Mouse (Mus musculus): ENCODE results near the gene Pfkfb4. TPM values are rescaled to one million over a fixed set of nuclear protein-coding genes. Genes with fewer than 3 reads are reported as not detected.

Pfkfb4 gene
- polyA plus RNA-seq, 1 experiment from 2014 or later, result 22.8 TPM

DNA sequence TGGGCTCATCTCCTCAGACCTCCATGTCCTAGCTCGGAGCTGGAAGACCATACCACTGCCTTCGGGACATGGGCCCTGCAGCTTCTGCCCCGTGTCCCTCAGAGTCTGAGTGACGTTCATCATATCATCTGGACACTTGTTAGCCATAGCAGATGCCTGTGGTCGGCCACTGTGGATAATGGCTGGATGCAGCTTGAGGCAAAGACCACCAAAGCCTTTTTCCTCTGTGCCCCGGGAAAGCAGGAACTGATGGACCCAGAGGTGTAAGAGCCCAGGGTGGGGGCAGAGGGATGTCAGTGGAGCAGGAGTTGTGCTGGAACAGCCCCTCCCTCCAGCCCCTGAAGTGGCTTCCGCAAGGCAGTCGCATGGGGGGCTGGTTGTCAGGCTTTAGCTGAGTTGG, 40.1 kb downstream of the Pfkfb4 start:
- ATAC-seq (no peak), DNase-seq (ENCODE audit: low spot score) (no peak)
- no peak overlapping the region for H3K4me3 ChIP-seq (ENCODE audit: low read depth, low read length)
- H3K4me2 ChIP-seq (replicated peaks; ENCODE audit: low read depth, low read length), result no peak overlapping the region
- TF ChIP-seq CTCF (IDR thresholded peaks at IDR 0.05) (no peak), EP300 (IDR thresholded peaks at IDR 0.05) (no peak)
- H3K9ac ChIP-seq (replicated peaks; ENCODE audit: low read depth), result no peak overlapping the region
- H3K4me1 ChIP-seq (ENCODE audit: insufficient read depth, low read depth, low read length), result no peaks in the 10 kb centered on the region
- WGBS, result 78% methylated on average over 8 of the region's 8 CpGs
- no peaks in the 10 kb centered on the region for H3K36me3 ChIP-seq (ENCODE audit: insufficient read depth, low read length)
- H3K9me3 ChIP-seq (ENCODE audit: low read length), result no peaks in the 10 kb centered on the region
- no peaks in the 10 kb centered on the region for H3K27me3 ChIP-seq (replicated peaks; ENCODE audit: insufficient read depth, low read length)
- H3K27ac ChIP-seq (ENCODE audit: low read length), result no peak overlapping the region

DNA sequence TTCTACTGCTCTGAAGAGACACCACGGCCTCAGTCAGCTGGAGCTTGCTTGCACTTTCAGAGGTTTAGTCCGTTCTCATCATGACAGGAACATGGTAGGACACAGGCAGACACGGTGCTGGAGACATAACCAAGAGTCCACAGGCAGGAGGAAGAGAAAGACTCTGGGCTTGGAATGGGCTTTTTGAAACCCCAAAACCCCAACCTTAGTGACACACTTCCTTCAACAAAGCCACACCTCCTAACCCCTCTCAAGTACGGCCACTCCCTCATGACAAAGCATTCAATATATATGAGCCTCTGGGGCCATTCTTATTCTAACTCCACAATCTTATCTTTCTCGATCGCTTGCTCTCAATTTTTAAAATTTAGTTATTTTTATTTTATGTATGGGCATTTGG, 40.9 kb downstream of the Pfkfb4 start:
- WGBS, result 83% methylated on average over 6 of the region's 6 CpGs
- no peak overlapping the region for H3K4me3 ChIP-seq (ENCODE audit: low read depth, low read length)
- no peaks in the 10 kb centered on the region for H3K27me3 ChIP-seq (replicated peaks; ENCODE audit: insufficient read depth, low read length)
- H3K36me3 ChIP-seq (ENCODE audit: insufficient read depth, low read length), result no peaks in the 10 kb centered on the region
- no peak overlapping the region for H3K9ac ChIP-seq (replicated peaks; ENCODE audit: low read depth)
- H3K9me3 ChIP-seq (ENCODE audit: low read length), result no peaks in the 10 kb centered on the region
- DNase-seq (ENCODE audit: low spot score), result no peak
- no peak for TF ChIP-seq EP300 (IDR thresholded peaks at IDR 0.05)
- H3K4me1 ChIP-seq (ENCODE audit: insufficient read depth, low read depth, low read length), result no peaks in the 10 kb centered on the region
- no peak for ATAC-seq
- H3K4me2 ChIP-seq (replicated peaks; ENCODE audit: low read depth, low read length), result no peak overlapping the region
- no peak overlapping the region for H3K27ac ChIP-seq (ENCODE audit: low read length)

DNA sequence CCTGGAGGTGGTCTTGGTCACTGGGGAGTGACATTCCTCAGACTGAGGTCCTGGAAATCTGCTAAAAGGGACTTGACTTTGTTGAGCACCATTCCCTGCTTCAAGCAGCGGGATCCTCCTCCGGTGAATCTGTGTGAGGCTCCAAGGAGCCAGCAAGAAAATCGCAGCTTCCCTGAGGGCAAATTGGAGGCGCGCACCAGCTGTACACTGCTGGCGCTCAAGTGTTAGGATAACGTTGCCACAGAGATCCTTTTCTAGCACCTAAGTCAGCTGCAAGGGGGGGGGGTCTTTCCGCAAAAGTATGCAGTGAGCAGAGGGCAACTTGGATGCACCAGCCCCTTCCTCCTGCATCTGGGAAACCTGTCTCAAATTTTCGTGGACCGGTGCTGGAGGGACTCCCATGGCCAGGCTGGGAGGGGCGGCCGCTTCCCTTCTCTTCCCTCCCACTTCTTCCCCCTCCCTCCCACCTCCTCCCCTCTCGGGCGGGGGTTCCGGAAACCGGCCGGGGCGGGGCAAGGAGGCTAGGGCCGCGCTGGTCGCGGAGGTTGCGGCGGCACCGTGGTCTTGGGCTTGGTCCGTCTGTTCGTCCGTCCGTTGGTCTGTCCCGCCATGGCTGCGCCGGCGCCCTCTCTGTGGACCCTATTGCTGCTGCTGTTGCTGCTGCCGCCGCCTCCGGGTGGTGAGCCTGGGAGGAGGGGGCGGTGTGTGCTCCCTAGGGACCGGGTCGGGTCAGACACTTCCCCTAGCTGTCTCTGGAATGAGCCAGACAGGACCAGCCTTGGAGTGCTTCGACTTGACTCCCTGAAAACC, 46.7 kb downstream of the Pfkfb4 start, which contains the start of gene Shisa5:
TSS of gene Shisa5 (plus strand) at position 480 of the 810 bp plus-strand sequence.
- Histone ChIP-seq H3K27ac (ENCODE audit: low read length) (peak within 1 kb of the TSS; percentile 95), H3K27me3 (replicated peaks; ENCODE audit: insufficient read depth, low read length) (no peaks in the 10 kb centered on the region), H3K9ac (replicated peaks; ENCODE audit: low read depth) (peak within 1 kb of the TSS; percentile 81), H3K4me2 (replicated peaks; ENCODE audit: low read depth, low read length) (peak within 1 kb of the TSS; percentile 78), H3K4me3 (ENCODE audit: low read depth, low read length) (peak within 1 kb of the TSS; percentile 82), H3K4me1 (ENCODE audit: insufficient read depth, low read depth, low read length) (peaks cover 18% of the 10 kb centered on the region; the same call in 1 of the 2 replicates), H3K9me3 (ENCODE audit: low read length) (no peaks in the 10 kb centered on the region), H3K36me3 (ENCODE audit: insufficient read depth, low read length) (no peaks in the 10 kb centered on the region)
- WGBS, result 3% methylated on average over 30 of the region's 40 CpGs
- TF ChIP-seq CTCF (IDR thresholded peaks at IDR 0.05) (no peak), EP300 (IDR thresholded peaks at IDR 0.05) (no peak)
- peak; percentile 91 for DNase-seq (ENCODE audit: low spot score)
- ATAC-seq, result peak; percentile 88

DNA sequence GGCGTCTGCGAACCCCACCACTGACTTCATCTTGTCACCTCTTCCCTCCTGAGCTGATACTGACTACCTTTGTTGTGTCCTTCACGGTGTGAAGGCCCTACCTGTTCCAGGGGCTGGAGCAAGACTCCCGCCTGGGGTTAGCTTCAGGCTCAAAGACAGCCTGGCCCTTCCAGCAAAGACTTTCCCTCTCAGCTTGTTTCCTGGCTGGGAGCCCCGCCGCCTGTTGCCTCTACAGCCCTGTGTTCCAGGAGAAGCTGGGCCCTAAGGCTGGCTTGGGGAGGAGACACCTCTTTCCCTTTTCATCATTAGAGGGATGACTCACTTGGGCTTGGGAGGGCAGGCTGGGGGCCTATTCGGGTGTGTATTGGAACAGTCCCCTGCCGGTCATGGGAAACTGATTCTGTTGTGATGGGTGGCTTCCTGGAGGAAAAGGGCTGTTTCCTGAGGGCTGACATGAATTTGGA, 47.4 kb downstream of the Pfkfb4 start:
- ATAC-seq (peak; percentile 78), DNase-seq (ENCODE audit: low spot score) (peak; percentile 82)
- Histone ChIP-seq H3K9me3 (ENCODE audit: low read length) (no peaks in the 10 kb centered on the region), H3K9ac (replicated peaks; ENCODE audit: low read depth) (peak overlapping the region; percentile 81), H3K4me1 (ENCODE audit: insufficient read depth, low read depth, low read length) (peaks cover 18% of the 10 kb centered on the region; the same call in 1 of the 2 replicates), H3K27me3 (replicated peaks; ENCODE audit: insufficient read depth, low read length) (no peaks in the 10 kb centered on the region), H3K4me2 (replicated peaks; ENCODE audit: low read depth, low read length) (peak overlapping the region; percentile 78), H3K27ac (ENCODE audit: low read length) (peak overlapping the region; percentile 95), H3K36me3 (ENCODE audit: insufficient read depth, low read length) (no peaks in the 10 kb centered on the region), H3K4me3 (ENCODE audit: low read depth, low read length) (peak overlapping the region; percentile 82)
- TF ChIP-seq EP300 (IDR thresholded peaks at IDR 0.05) (peak; percentile 54), CTCF (IDR thresholded peaks at IDR 0.05) (peak; percentile 22)
- WGBS, result 13% methylated on average over 8 of the region's 8 CpGs

DNA sequence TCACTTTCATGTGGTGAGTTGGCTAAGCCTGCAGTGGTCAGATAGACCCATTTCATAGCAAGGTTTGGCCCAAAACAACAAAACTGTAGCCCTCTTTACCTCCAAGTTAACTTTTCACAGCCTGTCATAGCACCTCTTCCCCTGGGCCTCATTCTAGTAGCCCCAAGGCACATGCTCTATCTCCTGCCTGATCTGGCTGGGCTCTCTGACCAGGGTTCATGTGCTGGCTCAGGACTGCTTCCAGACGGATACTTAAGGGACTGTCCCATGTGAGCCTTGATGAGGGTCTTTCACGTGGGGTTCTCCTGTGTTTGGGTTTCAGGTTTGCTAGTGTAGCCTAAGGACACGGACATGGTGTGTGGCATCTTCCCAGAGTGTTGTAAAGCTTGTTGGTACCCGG, 48.1 kb downstream of the Pfkfb4 start:
- WGBS, result 57% methylated on average over 4 of the region's 4 CpGs
- no peak for ATAC-seq

DNA sequence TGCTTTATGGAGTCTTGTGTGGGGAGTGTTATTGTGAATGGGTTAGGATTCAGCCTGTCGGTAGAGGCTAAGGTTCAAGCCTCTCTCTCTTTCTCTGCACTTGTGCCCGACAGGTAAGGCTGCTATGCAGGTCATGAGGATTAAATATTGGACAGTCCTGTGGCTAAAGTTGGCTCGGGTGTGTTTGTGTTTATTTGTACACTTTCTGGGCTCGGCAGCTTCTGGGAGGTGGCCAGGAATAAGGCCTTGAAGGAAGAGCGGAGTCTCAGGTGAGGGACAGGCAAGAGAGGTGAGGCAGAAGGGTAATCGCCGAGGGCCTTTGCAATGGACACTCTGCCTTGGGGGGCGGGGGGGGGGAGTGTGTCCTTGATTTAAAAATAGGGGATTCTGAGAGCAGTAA, 48.6 kb downstream of the Pfkfb4 start:
- DNase-seq (ENCODE audit: low spot score) (no peak), ATAC-seq (no peak)
- Histone ChIP-seq H3K9ac (replicated peaks; ENCODE audit: low read depth) (0 out of 2 replicates have a peak overlapping the region, but pooled peaks have one; percentile 12), H3K27me3 (replicated peaks; ENCODE audit: insufficient read depth, low read length) (no peaks in the 10 kb centered on the region), H3K4me1 (ENCODE audit: insufficient read depth, low read depth, low read length) (peaks cover 18% of the 10 kb centered on the region; the same call in 1 of the 2 replicates), H3K27ac (ENCODE audit: low read length) (peak overlapping the region; percentile 95), H3K4me2 (replicated peaks; ENCODE audit: low read depth, low read length) (peak overlapping the region; percentile 78), H3K9me3 (ENCODE audit: low read length) (no peaks in the 10 kb centered on the region), H3K36me3 (ENCODE audit: insufficient read depth, low read length) (no peaks in the 10 kb centered on the region), H3K4me3 (ENCODE audit: low read depth, low read length) (peak overlapping the region; percentile 82)
- TF ChIP-seq CTCF (IDR thresholded peaks at IDR 0.05) (no peak), EP300 (IDR thresholded peaks at IDR 0.05) (no peak)
- WGBS, result 42% methylated on average over 8 of the region's 8 CpGs

More for the DNA sequence above, 48.1 kb downstream of the Pfkfb4 start:
- H3K36me3 ChIP-seq (ENCODE audit: insufficient read depth, low read length), result no peaks in the 10 kb centered on the region
- 0 out of 2 replicates have a peak overlapping the region, but pooled peaks have one; percentile 20 for H3K9ac ChIP-seq (replicated peaks; ENCODE audit: low read depth)
- no peak for DNase-seq (ENCODE audit: low spot score)
- H3K4me2 ChIP-seq (replicated peaks; ENCODE audit: low read depth, low read length), result peak overlapping the region; percentile 78
- no peak for TF ChIP-seq EP300 (IDR thresholded peaks at IDR 0.05)
- no peak for TF ChIP-seq CTCF (IDR thresholded peaks at IDR 0.05)
- peaks cover 18% of the 10 kb centered on the region; the same call in 1 of the 2 replicates for H3K4me1 ChIP-seq (ENCODE audit: insufficient read depth, low read depth, low read length)
- peak overlapping the region; percentile 95; the same call in 1 of the 2 replicates for H3K27ac ChIP-seq (ENCODE audit: low read length)
- H3K9me3 ChIP-seq (ENCODE audit: low read length), result no peaks in the 10 kb centered on the region
- no peaks in the 10 kb centered on the region for H3K27me3 ChIP-seq (replicated peaks; ENCODE audit: insufficient read depth, low read length)
- H3K4me3 ChIP-seq (ENCODE audit: low read depth, low read length), result peak overlapping the region; percentile 82

Measured in lung, postnatal 0 days (tissue).